Mouse (Mus musculus) midbrain, embryonic 10.5 days (tissue): ENCODE results near the gene F5. TPM values are rescaled to one million over a fixed set of nuclear protein-coding genes. Genes with fewer than 3 reads are reported as not detected.

ENCODE experiments used
- DNase-seq: peaks from one replicate; pipeline ENCODE4 v3.0.0-alpha.2; 2017; ENCODE audit warnings: low spot score
- H3K27ac ChIP-seq: fragments of 300-500 bp; sonication (generic); replicated peaks from 2 replicates; pipeline ENCODE4 v1.5.1; 2016; ENCODE audit warnings: mild to moderate bottlenecking
- H3K27me3 ChIP-seq: fragments of 300-500 bp; sonication (generic); 2 replicates; pipeline ENCODE4 v1.6.1; 2016; ENCODE audit warnings: low read depth, mild to moderate bottlenecking; ENCODE audit not compliant: poor library complexity, severe bottlenecking
- H3K36me3 ChIP-seq: fragments of 300-500 bp; sonication (generic); 2 replicates; pipeline ENCODE4 v1.6.1; 2016; ENCODE audit warnings: mild to moderate bottlenecking, moderate library complexity
- H3K4me1 ChIP-seq: fragments of 300-500 bp; sonication (generic); 2 replicates; pipeline ENCODE4 v1.6.1; 2016
- H3K4me3 ChIP-seq: fragments of 300-500 bp; sonication (generic); 2 replicates; pipeline ENCODE4 v1.5.1; 2016; ENCODE audit warnings: mild to moderate bottlenecking, moderate library complexity
- H3K9me3 ChIP-seq: fragments of 300-500 bp; sonication (generic); replicated peaks from 2 replicates; pipeline ENCODE4 v1.6.1; 2016; ENCODE audit warnings: mild to moderate bottlenecking
- WGBS: fragments of 180-500 bp; shearing (Covaris S2); methylation state at CpG from one replicate; pipeline ENCODE4 v1.1.7; 2016; 5-methylcytosine and 5-hydroxymethylcytosine counted together
- polyA plus RNA-seq: library from polyadenylated mRNA; unstranded; fragments of >200 nt; fragmentation: Nextera tagmentation; extraction: Ambion mirVana; gene quantifications from 2 replicates; pipeline ENCODE4 v1.2.1, GENCODE M21; 2016

The F5 gene
- polyA plus RNA-seq, 1 experiment from 2014 or later = 0.52 TPM

- 87% methylated on average over 6 of the region's 6 CpGs for WGBS
- Histone ChIP-seq H3K36me3 (no peaks in the 10 kb centered on the region), H3K27me3 (no peaks in the 10 kb centered on the region), H3K4me1 (no peaks in the 10 kb centered on the region), H3K4me3 (no peak overlapping the region), H3K27ac (no peak overlapping the region), H3K9me3 (no peaks in the 10 kb centered on the region)
- no peak for DNase-seq
Measured at GRCm38 (mm10) chr1:164134101-164134500, 17.5 kb upstream of the F5 start.

- Histone ChIP-seq H3K27ac (no peak overlapping the region), H3K36me3 (no peaks in the 10 kb centered on the region), H3K27me3 (no peaks in the 10 kb centered on the region), H3K4me3 (no peak overlapping the region), H3K4me1 (no peaks in the 10 kb centered on the region), H3K9me3 (no peaks in the 10 kb centered on the region)
- no peak for DNase-seq
- 78% methylated on average over 5 of the region's 5 CpGs for WGBS
Measured at GRCm38 (mm10) chr1:164135360-164135759, 16.3 kb upstream of the F5 start.

DNA sequence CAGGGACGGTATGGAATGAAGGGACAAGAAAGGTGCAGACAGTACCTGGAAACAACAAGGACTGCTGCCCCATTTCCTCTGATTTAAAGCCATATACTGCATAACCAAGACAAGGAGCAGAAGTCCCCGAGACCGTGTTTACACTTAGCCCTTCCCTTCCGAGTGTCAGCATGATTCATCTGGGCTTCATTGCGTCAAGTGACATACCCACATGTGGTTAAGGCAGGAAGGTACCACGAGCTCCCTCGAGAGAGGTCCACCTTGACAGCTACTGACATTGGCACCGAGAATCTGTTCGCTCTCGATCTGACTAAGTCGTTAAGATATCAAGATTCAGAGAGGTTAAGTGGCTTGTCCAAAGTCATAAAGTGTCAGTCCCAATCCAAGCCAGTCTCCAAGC is 15.7 kb upstream of the F5 start:
- Histone ChIP-seq H3K9me3 (no peaks in the 10 kb centered on the region), H3K36me3 (no peaks in the 10 kb centered on the region), H3K4me1 (no peaks in the 10 kb centered on the region), H3K27me3 (no peaks in the 10 kb centered on the region), H3K27ac (no peak overlapping the region), H3K4me3 (no peak overlapping the region)
- no peak for DNase-seq
- 87% methylated on average over 11 of the region's 11 CpGs for WGBS

DNA sequence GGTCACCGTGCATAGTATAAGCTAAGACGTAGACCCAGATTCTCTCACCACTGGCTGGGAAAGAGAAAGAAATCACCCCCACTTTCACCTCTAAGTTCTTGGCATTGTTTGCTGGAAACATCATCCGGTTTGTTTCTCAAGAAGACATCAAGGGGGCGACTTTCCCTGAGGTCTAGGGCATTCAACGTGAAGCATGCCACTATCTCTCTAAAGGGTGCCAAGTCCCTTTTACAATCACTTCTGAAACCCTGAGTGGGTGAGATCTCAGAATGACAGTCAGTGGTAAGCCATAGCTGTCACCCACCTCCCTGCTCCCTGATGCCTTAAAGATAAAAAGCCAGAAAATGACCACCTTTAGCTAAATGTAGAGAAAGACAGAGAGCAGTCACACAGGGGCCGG is 15.0 kb upstream of the F5 start:
- H3K4me3 ChIP-seq = no peak overlapping the region
- DNase-seq = no peak
- 83% methylated on average over 6 of the region's 6 CpGs for WGBS

GRCm38 (mm10) chr1:164138365-164139130 is 13.1 kb upstream of the F5 start:
- WGBS = 9% methylated on average over 5 of the region's 5 CpGs
- Histone ChIP-seq H3K9me3 (no peaks in the 10 kb centered on the region), H3K27ac (no peak overlapping the region), H3K4me1 (no peaks in the 10 kb centered on the region), H3K36me3 (no peaks in the 10 kb centered on the region), H3K4me3 (no peak overlapping the region), H3K27me3 (no peaks in the 10 kb centered on the region)
- DNase-seq = peak; percentile 76

More for the DNA sequence above, 15.0 kb upstream of the F5 start:
- Histone ChIP-seq H3K36me3 (no peaks in the 10 kb centered on the region), H3K4me1 (no peaks in the 10 kb centered on the region), H3K27ac (no peak overlapping the region), H3K27me3 (no peaks in the 10 kb centered on the region), H3K9me3 (no peaks in the 10 kb centered on the region)

- H3K27me3 ChIP-seq = no peaks in the 10 kb centered on the region
Measured at GRCm38 (mm10) chr1:164139464-164139863, 12.2 kb upstream of the F5 start.

GRCm38 (mm10) chr1:164149083-164149482 is 2.6 kb upstream of the F5 start:
- H3K4me3 ChIP-seq = no peak overlapping the region
- no peaks in the 10 kb centered on the region for H3K9me3 ChIP-seq
- H3K36me3 ChIP-seq = no peaks in the 10 kb centered on the region
- 93% methylated on average over 7 of the region's 7 CpGs for WGBS
- DNase-seq = no peak
- H3K27ac ChIP-seq = no peak overlapping the region
- H3K27me3 ChIP-seq = 0 out of 2 replicates have a peak, but pooled peaks cover 4% of the 10 kb centered on the region
- peaks cover 9% of the 10 kb centered on the region for H3K4me1 ChIP-seq

More at GRCm38 (mm10) chr1:164139464-164139863, 12.2 kb upstream of the F5 start:
- no peak for DNase-seq
- no peak overlapping the region for H3K4me3 ChIP-seq
- no peaks in the 10 kb centered on the region for H3K36me3 ChIP-seq
- H3K27ac ChIP-seq = no peak overlapping the region
- no peaks in the 10 kb centered on the region for H3K9me3 ChIP-seq
- no peaks in the 10 kb centered on the region for H3K4me1 ChIP-seq
- 80% methylated on average over 4 of the region's 4 CpGs for WGBS

DNA sequence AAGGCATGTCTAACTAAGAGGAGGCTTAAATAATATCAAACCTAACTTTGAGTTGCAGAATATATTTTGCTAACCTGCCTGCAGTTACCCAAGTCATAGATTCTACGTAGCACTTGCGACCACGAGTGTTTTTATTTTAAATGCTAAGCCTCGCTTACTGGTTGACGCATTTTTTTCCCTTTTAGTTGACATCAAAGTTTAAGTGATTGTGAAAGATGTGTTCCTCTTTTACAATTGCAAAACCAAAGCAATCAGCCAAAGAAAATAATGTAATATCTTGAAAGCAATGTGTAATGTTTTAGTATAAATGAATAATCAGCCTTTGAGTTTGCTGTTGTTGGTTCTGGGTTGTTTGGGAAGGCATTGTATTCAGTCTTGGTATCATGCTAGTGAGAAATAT is 1.2 kb downstream of the F5 start:
- Histone ChIP-seq H3K36me3 (no peaks in the 10 kb centered on the region), H3K27me3 (0 out of 2 replicates have a peak, but pooled peaks cover 4% of the 10 kb centered on the region), H3K27ac (no peak overlapping the region), H3K4me3 (no peak overlapping the region), H3K9me3 (no peaks in the 10 kb centered on the region), H3K4me1 (peaks cover 9% of the 10 kb centered on the region)
- no peak for DNase-seq
- WGBS = 93% methylated on average over 5 of the region's 5 CpGs

DNA sequence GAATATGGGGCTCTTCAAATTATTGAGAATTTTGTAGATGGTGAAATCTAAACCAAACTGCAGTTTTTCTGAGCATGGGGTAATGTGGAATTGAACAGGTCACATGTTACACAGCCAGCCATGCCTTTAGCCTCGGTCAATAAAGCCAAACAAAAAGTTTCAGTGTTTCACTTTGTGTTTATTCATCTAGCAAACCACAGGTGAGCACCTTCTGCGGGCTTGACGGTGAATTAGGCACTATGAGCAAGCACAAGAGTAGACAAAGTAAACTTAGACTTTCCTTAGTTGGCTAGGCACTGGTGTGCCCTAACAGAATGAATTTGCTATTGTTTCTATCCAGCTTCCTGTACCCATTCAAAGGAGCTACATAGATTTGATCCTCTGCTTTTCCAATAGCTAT is 3.3 kb downstream of the F5 start:
- H3K27me3 ChIP-seq = 0 out of 2 replicates have a peak, but pooled peaks cover 4% of the 10 kb centered on the region
- no peak for DNase-seq
- peaks cover 9% of the 10 kb centered on the region for H3K4me1 ChIP-seq
- no peaks in the 10 kb centered on the region for H3K36me3 ChIP-seq
- WGBS = 83% methylated on average over 3 of the region's 3 CpGs
- H3K9me3 ChIP-seq = no peaks in the 10 kb centered on the region
- H3K27ac ChIP-seq = no peak overlapping the region
- no peak overlapping the region for H3K4me3 ChIP-seq

- H3K36me3 ChIP-seq = no peaks in the 10 kb centered on the region
- no peak overlapping the region for H3K4me3 ChIP-seq
- no peaks in the 10 kb centered on the region for H3K27me3 ChIP-seq
- H3K4me1 ChIP-seq = no peaks in the 10 kb centered on the region
- no peak overlapping the region for H3K27ac ChIP-seq
- DNase-seq = no peak
- H3K9me3 ChIP-seq = no peaks in the 10 kb centered on the region
- WGBS = 78% methylated on average over 4 of the region's 4 CpGs
Measured at GRCm38 (mm10) chr1:164158571-164158970, 6.9 kb downstream of the F5 start.

DNA sequence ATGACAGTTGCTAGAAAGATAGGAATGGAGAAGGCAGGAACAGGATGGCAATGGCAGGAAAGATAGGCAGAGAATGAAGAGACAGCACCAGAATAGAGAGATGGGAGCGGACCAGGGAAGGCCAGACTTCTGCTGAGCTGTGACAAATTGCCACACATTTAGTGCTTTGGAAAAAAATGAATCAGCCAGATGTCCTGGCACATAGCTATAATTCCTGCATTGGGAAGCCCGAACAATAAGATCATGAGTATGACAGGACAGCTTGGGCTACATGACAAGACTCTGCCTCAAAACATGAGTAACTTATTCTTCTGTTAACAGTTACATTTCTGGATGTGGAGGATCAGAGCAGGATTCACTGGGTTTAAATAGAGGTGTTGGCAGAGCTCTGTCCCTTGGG is 8.1 kb downstream of the F5 start:
- no peaks in the 10 kb centered on the region for H3K4me1 ChIP-seq
- no peaks in the 10 kb centered on the region for H3K36me3 ChIP-seq
- no peaks in the 10 kb centered on the region for H3K9me3 ChIP-seq
- no peak overlapping the region for H3K27ac ChIP-seq
- H3K27me3 ChIP-seq = no peaks in the 10 kb centered on the region
- no peak overlapping the region for H3K4me3 ChIP-seq
- 94% methylated on average over 2 of the region's 2 CpGs for WGBS
- no peak for DNase-seq

- Histone ChIP-seq H3K9me3 (no peaks in the 10 kb centered on the region), H3K27ac (no peak overlapping the region), H3K36me3 (no peaks in the 10 kb centered on the region), H3K4me3 (no peak overlapping the region), H3K27me3 (no peaks in the 10 kb centered on the region), H3K4me1 (no peaks in the 10 kb centered on the region)
- DNase-seq = no peak
- 89% methylated on average over 5 of the region's 5 CpGs for WGBS
Measured at GRCm38 (mm10) chr1:164162745-164163144, 11.1 kb downstream of the F5 start.

- H3K27me3 ChIP-seq = no peaks in the 10 kb centered on the region
- H3K36me3 ChIP-seq = no peaks in the 10 kb centered on the region
- no peak for DNase-seq
- H3K4me3 ChIP-seq = no peak overlapping the region
- WGBS = 87% methylated on average over 4 of the region's 4 CpGs
- H3K4me1 ChIP-seq = no peaks in the 10 kb centered on the region
- no peaks in the 10 kb centered on the region for H3K9me3 ChIP-seq
- no peak overlapping the region for H3K27ac ChIP-seq
Measured at GRCm38 (mm10) chr1:164168818-164169217, 17.2 kb downstream of the F5 start.
